Mouse (Mus musculus) right cerebral cortex, adult 2 months (tissue): Measurements from ENCODE around the gene Slc39a10.

Experiments used
- DNase-seq, 2 experiments: peaks; one replicate each; pipeline ENCODE4 v3.0.0; 2021 to 2022; ENCODE audit warnings: low spot score in 2 of 2

Slc39a10 gene

GRCm38 (mm10) chr1:46892752-46893151, at the start of gene Slc39a10:
Slc39a10 (minus strand) TSS chr1:46892852.
- DNase-seq = no peak

- DNase-seq = no peak
Observed at GRCm38 (mm10) chr1:46939295-46939694, 46.6 kb upstream of the Slc39a10 start.

- DNase-seq = peak; percentile 24 to 32
Observed at GRCm38 (mm10) chr1:46937641-46938040, 45.0 kb upstream of the Slc39a10 start.

GRCm38 (mm10) chr1:46927104-46927503, 34.5 kb upstream of the Slc39a10 start:
- DNase-seq = no peak

- DNase-seq = no peak
Observed at GRCm38 (mm10) chr1:46926239-46926638, 33.6 kb upstream of the Slc39a10 start.

GRCm38 (mm10) chr1:46924992-46925391, 32.3 kb upstream of the Slc39a10 start:
- DNase-seq = no peak

GRCm38 (mm10) chr1:46922904-46923303, 30.3 kb upstream of the Slc39a10 start:
- DNase-seq = no peak

- no peak for DNase-seq
Observed at GRCm38 (mm10) chr1:46921630-46922029, 29.0 kb upstream of the Slc39a10 start.

- no peak for DNase-seq
Observed at GRCm38 (mm10) chr1:46916237-46916636, 23.6 kb upstream of the Slc39a10 start.

- no peak for DNase-seq
Observed at GRCm38 (mm10) chr1:46914349-46914748, 21.7 kb upstream of the Slc39a10 start.

- no peak for DNase-seq
Observed at GRCm38 (mm10) chr1:46912506-46913156, 20.0 kb upstream of the Slc39a10 start.

- no peak for DNase-seq
Observed at GRCm38 (mm10) chr1:46910154-46910553, 17.5 kb upstream of the Slc39a10 start.

GRCm38 (mm10) chr1:46905706-46906105, 13.1 kb upstream of the Slc39a10 start:
- DNase-seq = no peak

- DNase-seq = no peak
Observed at GRCm38 (mm10) chr1:46902102-46902683, 9.5 kb upstream of the Slc39a10 start.

- no peak for DNase-seq
Observed at GRCm38 (mm10) chr1:46894281-46894842, 1.7 kb upstream of the Slc39a10 start.

- DNase-seq = no peak
Observed at GRCm38 (mm10) chr1:46888726-46889125, 3.9 kb downstream of the Slc39a10 start.

GRCm38 (mm10) chr1:46888324-46888723, 4.3 kb downstream of the Slc39a10 start:
- DNase-seq = no peak

GRCm38 (mm10) chr1:46887908-46888307, 4.7 kb downstream of the Slc39a10 start:
- no peak for DNase-seq

- no peak for DNase-seq
Observed at GRCm38 (mm10) chr1:46886091-46886490, 6.6 kb downstream of the Slc39a10 start.

- DNase-seq = no peak
Observed at GRCm38 (mm10) chr1:46885231-46885630, 7.4 kb downstream of the Slc39a10 start.

- DNase-seq = no peak
Observed at GRCm38 (mm10) chr1:46879951-46880350, 12.7 kb downstream of the Slc39a10 start.

- no peak for DNase-seq
Observed at GRCm38 (mm10) chr1:46873770-46874169, 18.9 kb downstream of the Slc39a10 start.

GRCm38 (mm10) chr1:46869788-46870187, 22.9 kb downstream of the Slc39a10 start:
- DNase-seq = no peak
